9 mouse cellular contexts compared by ENCODE assay signal in genomic region chrX:72273966-72274658, GRCm38 (mm10). TPM values are rescaled to one million over a fixed set of nuclear protein-coding genes. Genes with fewer than 3 reads are reported as not detected.
A peak's percentile ranks its signal among the peaks of the same experiment; 100 is the strongest.
DNase-seq lines count a peak whose midpoint lies in the region; ATAC-seq and TF ChIP-seq lines count a peak whose summit lies in the region.
"Had no signal": no experiment of that assay in that cellular context is flagged by ENCODE, and none has a peak within 500 bp of the region (broad histone marks: within the 10 kb centered on the region; RNA-seq: fewer than 3 reads in every experiment).

No protein-coding gene starts in this region.

- H3K9me3 ChIP-seq in embryonic facial prominence, embryonic 12.5 days = no peaks in the 10 kb centered on the region
- H3K9me3 ChIP-seq in hindbrain, postnatal 0 days (ENCODE audit: low read length) = no peaks in the 10 kb centered on the region
- no peaks in the 10 kb centered on the region for H3K9me3 ChIP-seq in stomach, embryonic 16.5 days (replicated peaks; ENCODE audit: control insufficient read depth, low read length)

- no peaks in the 10 kb centered on the region for H3K27me3 ChIP-seq in liver, adult 2 months (ENCODE audit: control insufficient read depth, insufficient read depth, low read length)
- H3K27me3 ChIP-seq in embryonic facial prominence, embryonic 12.5 days = no peaks in the 10 kb centered on the region
- no peaks in the 10 kb centered on the region for H3K27me3 ChIP-seq in hindbrain, postnatal 0 days (ENCODE audit: insufficient read depth, low read length)
- no peaks in the 10 kb centered on the region for H3K27me3 ChIP-seq in stomach, embryonic 16.5 days (ENCODE audit: control insufficient read depth, insufficient read depth, low read length)

- H3K9ac ChIP-seq in liver, adult 2 months (ENCODE audit: low read depth, low read length) = no peak overlapping the region
- H3K9ac ChIP-seq in embryonic facial prominence, embryonic 12.5 days = peak overlapping the region; percentile 33; the same call in 1 of the 2 replicates
- peak overlapping the region; percentile 22; the same call in 1 of the 2 replicates for H3K9ac ChIP-seq in hindbrain, postnatal 0 days (replicated peaks; ENCODE audit: low read length)
- peak overlapping the region; percentile 65 for H3K9ac ChIP-seq in stomach, embryonic 16.5 days (ENCODE audit: low read length)

- 4% methylated on average over 27 of the region's 27 CpGs for WGBS in liver, adult 2 months
- WGBS in embryonic facial prominence, embryonic 12.5 days = 32% methylated on average over 27 of the region's 27 CpGs
- 32% methylated on average over 27 of the region's 27 CpGs for WGBS in hindbrain, postnatal 0 days
- 25% methylated on average over 27 of the region's 27 CpGs for WGBS in lung, adult 2 months
- WGBS in stomach, embryonic 16.5 days = 21% methylated on average over 27 of the region's 27 CpGs

- no peaks in the 10 kb centered on the region for H3K36me3 ChIP-seq in liver, adult 2 months (ENCODE audit: control insufficient read depth, insufficient read depth, low read length)
- 0 out of 2 replicates have a peak, but pooled peaks cover 3% of the 10 kb centered on the region for H3K36me3 ChIP-seq in embryonic facial prominence, embryonic 12.5 days
- no peaks in the 10 kb centered on the region for H3K36me3 ChIP-seq in hindbrain, postnatal 0 days (ENCODE audit: insufficient read depth, low read length)
- no peaks in the 10 kb centered on the region for H3K36me3 ChIP-seq in stomach, embryonic 16.5 days (ENCODE audit: control insufficient read depth, insufficient read depth, low read length)

- peak overlapping the region; percentile 43 for H3K4me3 ChIP-seq in liver, adult 2 months (ENCODE audit: insufficient read depth, low read depth, low read length)
- H3K4me3 ChIP-seq in embryonic facial prominence, embryonic 12.5 days = peak overlapping the region; percentile 47
- peak overlapping the region; percentile 40 for H3K4me3 ChIP-seq in hindbrain, postnatal 0 days (ENCODE audit: low read length)
- H3K4me3 ChIP-seq in lung, adult 2 months (replicated peaks; ENCODE audit: extremely low read depth, low read depth, low read length) = peak overlapping the region; percentile 80
- peak overlapping the region; percentile 55 for H3K4me3 ChIP-seq in stomach, embryonic 16.5 days (replicated peaks; ENCODE audit: low read length)

- peak; percentile 35; the same call in 1 of the 2 replicates for ATAC-seq in embryonic facial prominence, embryonic 12.5 days (ENCODE audit: insufficient number of reproducible peaks, insufficient read depth, low FRiP score, low TSS enrichment)
- peak; percentile 7; the same call in 1 of the 2 replicates for ATAC-seq in hindbrain, postnatal 0 days
- ATAC-seq in stomach, embryonic 16.5 days (ENCODE audit: insufficient read depth, low FRiP score) = 0 out of 2 replicates have a peak, but pooled peaks have one; percentile 43

- H3K27ac ChIP-seq in liver, adult 2 months (replicated peaks; ENCODE audit: insufficient read depth, low read depth, low read length) = no peak overlapping the region
- 0 out of 2 replicates have a peak overlapping the region, but pooled peaks have one; percentile 46 for H3K27ac ChIP-seq in embryonic facial prominence, embryonic 12.5 days
- H3K27ac ChIP-seq in hindbrain, postnatal 0 days = no peak overlapping the region
- H3K27ac ChIP-seq in stomach, embryonic 16.5 days (ENCODE audit: low read length) = no peak overlapping the region

- peak overlapping the region; percentile 56 for H3K4me2 ChIP-seq in embryonic facial prominence, embryonic 12.5 days (replicated peaks)
- H3K4me2 ChIP-seq in hindbrain, postnatal 0 days (ENCODE audit: low read depth, low read length) = peak overlapping the region; percentile 67
- peak overlapping the region; percentile 72 for H3K4me2 ChIP-seq in stomach, embryonic 16.5 days (ENCODE audit: low read depth, low read length)

- H3K79me2 ChIP-seq in liver, adult 2 months (ENCODE audit: control insufficient read depth, insufficient read depth, low read length) = no peaks in the 10 kb centered on the region

- H3K4me1 ChIP-seq in liver, adult 2 months (ENCODE audit: control insufficient read depth, insufficient read depth, low read length) = no peaks in the 10 kb centered on the region
- no peaks in the 10 kb centered on the region for H3K4me1 ChIP-seq in embryonic facial prominence, embryonic 12.5 days
- H3K4me1 ChIP-seq in hindbrain, postnatal 0 days (ENCODE audit: insufficient read depth, low read length) = no peaks in the 10 kb centered on the region
- no peaks in the 10 kb centered on the region for H3K4me1 ChIP-seq in lung, adult 2 months (ENCODE audit: control insufficient read depth, insufficient read depth, low read length)
- no peaks in the 10 kb centered on the region for H3K4me1 ChIP-seq in stomach, embryonic 16.5 days (ENCODE audit: control insufficient read depth, insufficient read depth, low read length)

- TF ChIP-seq POLR2A in liver, adult 2 months (IDR thresholded peaks at IDR 0.05; ENCODE audit: extremely low read depth, insufficient read depth, low read length) = no peak
- TF ChIP-seq POLR2A in lung, adult 2 months (IDR thresholded peaks at IDR 0.05; ENCODE audit: borderline replicate concordance, extremely low read depth, low read depth, low read length) = no peak

- DNase-seq in liver, adult 2 months (ENCODE audit: extremely low read depth, low read depth, low spot score) = no peak
- no peak for DNase-seq in liver
- peak; percentile 1 for DNase-seq in hindbrain, postnatal 0 days (ENCODE audit: low spot score)
- DNase-seq in lung, adult 2 months = peak; percentile 2
- DNase-seq in cerebellum, adult 18-20 months = no peak
- DNase-seq in layer of hippocampus, postnatal 14 days (ENCODE audit: low spot score in 2 of 2) = no peak

- TF ChIP-seq CTCF in liver, adult 2 months (IDR thresholded peaks at IDR 0.05; ENCODE audit: low read depth, low read length) = no peak
- TF ChIP-seq CTCF in hindbrain, postnatal 0 days (IDR thresholded peaks at IDR 0.05; ENCODE audit: low read depth) = no peak
- TF ChIP-seq CTCF in lung, adult 2 months (IDR thresholded peaks at IDR 0.05; ENCODE audit: insufficient read depth, low read length) = no peak

RNA-seq across cellular contexts. Expression of gene Gabre, which starts 0.5 kb away (rescaled TPM):
- 0.07 and 0.18 TPM in 2 replicates for total RNA-seq in liver, adult 2 months (2014; rRNA removed)
- polyA plus RNA-seq in liver, adult 2 months (2012; rRNA removed) = 0.04 TPM in 2 replicates
- polyA plus RNA-seq in embryonic facial prominence, embryonic 12.5 days (2016; fragmentation: Nextera tagmentation; extraction: Ambion mirVana) = 4.0 and 4.5 TPM in 2 replicates
- 0.18 and 2.1 TPM in 2 replicates for total RNA-seq in hindbrain, postnatal 0 days (2014; rRNA removed)
- 0.93 and 1.4 TPM in 2 replicates for polyA plus RNA-seq in hindbrain, postnatal 0 days (2015; fragmentation: Nextera tagmentation; extraction: Ambion mirVana)
- polyA plus RNA-seq in lung, adult 2 months (2012; rRNA removed) = 4.3 and 4.6 TPM in 2 replicates
- 1.5 and 2.3 TPM in 2 replicates for polyA plus RNA-seq in stomach, embryonic 16.5 days (2015; fragmentation: Nextera tagmentation; extraction: Ambion mirVana)
- under 1 TPM; 0.14 TPM for total RNA-seq in layer of hippocampus, postnatal 14 days (2021)
- total RNA-seq: neutrophil, adult 5-6 weeks had no signal

RNA-seq across cellular contexts. Expression of gene Magea4, which starts 52.3 kb away (rescaled TPM):
- not detected in 2 replicates for total RNA-seq in liver, adult 2 months (2014; rRNA removed)
- polyA plus RNA-seq in liver, adult 2 months (2012; rRNA removed) = not detected in 2 replicates
- polyA plus RNA-seq in embryonic facial prominence, embryonic 12.5 days (2016; fragmentation: Nextera tagmentation; extraction: Ambion mirVana) = not detected in 2 replicates
- total RNA-seq in hindbrain, postnatal 0 days (2014; rRNA removed) = not detected in 2 replicates
- not detected in 2 replicates for polyA plus RNA-seq in hindbrain, postnatal 0 days (2015; fragmentation: Nextera tagmentation; extraction: Ambion mirVana)
- not detected in 2 replicates for polyA plus RNA-seq in lung, adult 2 months (2012; rRNA removed)
- not detected in 2 replicates for polyA plus RNA-seq in stomach, embryonic 16.5 days (2015; fragmentation: Nextera tagmentation; extraction: Ambion mirVana)
- total RNA-seq in layer of hippocampus, postnatal 14 days (2021) = not detected
- total RNA-seq: neutrophil, adult 5-6 weeks had no signal

Comparison
In these comparisons a context has a peak if more than half of its experiments do, and no peak if none do; other contexts are left out.
1. DNase-seq: peak in hindbrain, postnatal 0 days (single experiment) and lung, adult 2 months (single experiment); none in liver, adult 2 months (single experiment), liver (single experiment), cerebellum, adult 18-20 months (0 of 2) and layer of hippocampus, postnatal 14 days (0 of 2).
2. Peak in every context shown above with its lines, with median percentiles within 50 percentile points of each other: H3K4me3 ChIP-seq, ATAC-seq and H3K4me2 ChIP-seq.